Comparison of ENCODE assay signal across 18 mouse cellular contexts in genomic region chr7:67683006-67683405, GRCm38 (mm10). TPM values are rescaled to one million over a fixed set of nuclear protein-coding genes. Genes with fewer than 3 reads are reported as not detected.
DNase-seq lines count a peak whose midpoint lies in the region; ATAC-seq and TF ChIP-seq lines count a peak whose summit lies in the region.
"Had no signal": no experiment of that assay in that cellular context is flagged by ENCODE, and none has a peak within 500 bp of the region (broad histone marks: within the 10 kb centered on the region; RNA-seq: fewer than 3 reads in every experiment).

No protein-coding gene starts in this region.

- 0 out of 2 replicates have a peak, but pooled peaks have one; percentile 10 for ATAC-seq in kidney, postnatal 0 days (replicated peaks; ENCODE audit: low FRiP score, low read depth)
- no peak for ATAC-seq in stomach, postnatal 0 days (ENCODE audit: low FRiP score, low TSS enrichment)
- ATAC-seq: forebrain, embryonic 15.5 days; hindbrain, postnatal 0 days had no signal

- no peak overlapping the region for H3K4me2 ChIP-seq in kidney, postnatal 0 days (ENCODE audit: low read length)
- H3K4me2 ChIP-seq in stomach, postnatal 0 days (replicated peaks; ENCODE audit: low read depth): no peak overlapping the region
- H3K4me2 ChIP-seq: forebrain, embryonic 15.5 days; hindbrain, embryonic 13.5 days had no signal

- TF ChIP-seq CTCF in kidney, postnatal 0 days (IDR thresholded peaks at IDR 0.05; ENCODE audit: low read depth): peak; percentile 24; the same call in 1 of the 2 replicates
- TF ChIP-seq CTCF in E14TG2a.4 (conservative IDR thresholded peaks at IDR 0.05; ENCODE audit: low read length): 0 out of 2 replicates have a peak, but pooled peaks have one; percentile 5
- 0 out of 2 replicates have a peak, but pooled peaks have one; percentile 12 for TF ChIP-seq CTCF in stomach, postnatal 0 days (IDR thresholded peaks at IDR 0.05; ENCODE audit: low read depth)
- no peak for TF ChIP-seq CTCF in left cerebral cortex, adult 2 months (IDR thresholded peaks at IDR 0.05)

- H3K4me3 ChIP-seq in kidney, postnatal 0 days (replicated peaks; ENCODE audit: low read depth, low read length): no peak overlapping the region
- no peak overlapping the region for H3K4me3 ChIP-seq in E14TG2a.4 (replicated peaks; ENCODE audit: low read length)
- no peak overlapping the region for H3K4me3 ChIP-seq in stomach, postnatal 0 days (ENCODE audit: low read depth, low read length)
- no peak overlapping the region for H3K4me3 ChIP-seq in left cerebral cortex, adult 2 months
- H3K4me3 ChIP-seq: embryonic facial prominence, embryonic 10.5 days; forebrain, embryonic 15.5 days; heart, embryonic 10.5 days; hindbrain, embryonic 13.5 days had no signal

- intact Hi-C loops in left cerebral cortex, adult 2 months (cut with DNase I): loop anchor here (10.0 kb wide), 1 partner anchor 452 kb away; no protein-coding TSS in a partner anchor

- no peaks in the 10 kb centered on the region for H3K9me3 ChIP-seq in kidney, postnatal 0 days (replicated peaks; ENCODE audit: low read length)
- H3K9me3 ChIP-seq in E14TG2a.4 (ENCODE audit: low read length): no peaks in the 10 kb centered on the region
- H3K9me3 ChIP-seq in stomach, postnatal 0 days (ENCODE audit: control insufficient read depth, low read length): 0 out of 2 replicates have a peak, but pooled peaks cover 3% of the 10 kb centered on the region
- H3K9me3 ChIP-seq: forebrain, embryonic 15.5 days; heart, embryonic 10.5 days; hindbrain, embryonic 13.5 days had no signal

- no peak for TF ChIP-seq EP300 in stomach, postnatal 0 days (optimal IDR thresholded peaks at IDR 0.05)

- DNase-seq in adrenal gland, postnatal 14 days: peak; percentile 50
- no peak for DNase-seq in adrenal gland, adult (ENCODE audit: inconsistent age in 2 of 2, low spot score in 1 of 2)
- peak; percentile 18 for DNase-seq in kidney, postnatal 0 days (ENCODE audit: low spot score)
- DNase-seq in kidney, adult 8-10 months: no peak
- no peak for DNase-seq in stomach, postnatal 0 days (ENCODE audit: low spot score)
- no peak for DNase-seq in left cerebral cortex, adult 2 months (ENCODE audit: extremely low spot score in 1 of 2, low spot score in 2 of 2)
- DNase-seq: cerebellum, adult 2 months; cerebellum, postnatal 10 days; gastrocnemius, postnatal 36 days; heart, adult 18-20 months; heart, postnatal 10 days had no signal

- no peaks in the 10 kb centered on the region for H3K4me1 ChIP-seq in kidney, postnatal 0 days (replicated peaks; ENCODE audit: insufficient read depth, low read length)
- no peaks in the 10 kb centered on the region for H3K4me1 ChIP-seq in E14TG2a.4 (replicated peaks; ENCODE audit: low read depth, low read length)
- no peaks in the 10 kb centered on the region for H3K4me1 ChIP-seq in stomach, postnatal 0 days (replicated peaks; ENCODE audit: control insufficient read depth, insufficient read depth)
- H3K4me1 ChIP-seq: embryonic facial prominence, embryonic 10.5 days; forebrain, embryonic 15.5 days; hindbrain, embryonic 13.5 days had no signal

- 59% methylated on average over 16 of the region's 16 CpGs for WGBS in kidney, postnatal 0 days
- WGBS in stomach, postnatal 0 days: 84% methylated on average over 16 of the region's 16 CpGs

- peaks cover 6% of the 10 kb centered on the region; the same call in 1 of the 2 replicates for H3K36me3 ChIP-seq in kidney, postnatal 0 days (ENCODE audit: insufficient read depth, low read length)
- H3K36me3 ChIP-seq in E14TG2a.4 (ENCODE audit: insufficient read depth, low read length): peaks cover 31% of the 10 kb centered on the region; the same call in 1 of the 2 replicates
- no peaks in the 10 kb centered on the region; the same call in 1 of the 2 replicates for H3K36me3 ChIP-seq in stomach, postnatal 0 days (ENCODE audit: control insufficient read depth, insufficient read depth, low read length)
- H3K36me3 ChIP-seq: forebrain, embryonic 15.5 days; G1E had no signal

- H3K9ac ChIP-seq in kidney, postnatal 0 days (ENCODE audit: low read depth, low read length): no peak overlapping the region
- no peak overlapping the region for H3K9ac ChIP-seq in stomach, postnatal 0 days (ENCODE audit: low read length)
- H3K9ac ChIP-seq: forebrain, embryonic 15.5 days; hindbrain, embryonic 13.5 days had no signal

- H3K27ac ChIP-seq in kidney, postnatal 0 days: no peak overlapping the region
- no peak overlapping the region for H3K27ac ChIP-seq in stomach, postnatal 0 days (replicated peaks)
- no peak overlapping the region for H3K27ac ChIP-seq in left cerebral cortex, adult 2 months
- H3K27ac ChIP-seq: embryonic facial prominence, embryonic 10.5 days; forebrain, embryonic 15.5 days; heart, embryonic 10.5 days; hindbrain, embryonic 13.5 days; hindbrain, postnatal 0 days had no signal

- no peaks in the 10 kb centered on the region for H3K27me3 ChIP-seq in kidney, postnatal 0 days (ENCODE audit: insufficient read depth, low read length)
- H3K27me3 ChIP-seq in E14TG2a.4 (ENCODE audit: insufficient read depth, low read length): no peaks in the 10 kb centered on the region
- no peaks in the 10 kb centered on the region for H3K27me3 ChIP-seq in stomach, postnatal 0 days (ENCODE audit: control insufficient read depth, insufficient read depth, low read length)
- H3K27me3 ChIP-seq: forebrain, embryonic 15.5 days; hindbrain, embryonic 13.5 days had no signal

RNA-seq across cellular contexts. Expression of gene Ttc23, which starts 35.8 kb away (rescaled TPM):
- total RNA-seq in adrenal gland, postnatal 14 days (2021): 26.6 and 29.6 TPM in 2 replicates
- polyA plus RNA-seq in kidney, postnatal 0 days (2015; fragmentation: Nextera tagmentation; extraction: Ambion mirVana): 25.5 and 25.6 TPM in 2 replicates
- polyA plus RNA-seq in stomach, postnatal 0 days (2015; fragmentation: Nextera tagmentation; extraction: Ambion mirVana): 12.6 and 13.6 TPM in 2 replicates
- 1 to 10 TPM; 6.1 to 9.0 TPM for total RNA-seq in left cerebral cortex, adult 2 months (2021)

RNA-seq across cellular contexts. Expression of gene Lrrc28, which starts 37.9 kb away (rescaled TPM):
- 19.5 and 19.8 TPM in 2 replicates for total RNA-seq in adrenal gland, postnatal 14 days (2021)
- 19.6 and 20.9 TPM in 2 replicates for polyA plus RNA-seq in kidney, postnatal 0 days (2015; fragmentation: Nextera tagmentation; extraction: Ambion mirVana)
- 66.0 and 66.5 TPM in 2 replicates for polyA plus RNA-seq in stomach, postnatal 0 days (2015; fragmentation: Nextera tagmentation; extraction: Ambion mirVana)
- 10 to 100 TPM; 36.9 to 38.1 TPM for total RNA-seq in left cerebral cortex, adult 2 months (2021)

Comparison
In these comparisons a context has a peak if more than half of its experiments do, and no peak if none do; other contexts are left out.
1. DNase-seq: peak in adrenal gland, postnatal 14 days (single experiment) and kidney, postnatal 0 days (single experiment); none in adrenal gland, adult (0 of 2), kidney, adult 8-10 months (0 of 2), stomach, postnatal 0 days (single experiment) and left cerebral cortex, adult 2 months (0 of 2).